In the genomic region with DNA sequence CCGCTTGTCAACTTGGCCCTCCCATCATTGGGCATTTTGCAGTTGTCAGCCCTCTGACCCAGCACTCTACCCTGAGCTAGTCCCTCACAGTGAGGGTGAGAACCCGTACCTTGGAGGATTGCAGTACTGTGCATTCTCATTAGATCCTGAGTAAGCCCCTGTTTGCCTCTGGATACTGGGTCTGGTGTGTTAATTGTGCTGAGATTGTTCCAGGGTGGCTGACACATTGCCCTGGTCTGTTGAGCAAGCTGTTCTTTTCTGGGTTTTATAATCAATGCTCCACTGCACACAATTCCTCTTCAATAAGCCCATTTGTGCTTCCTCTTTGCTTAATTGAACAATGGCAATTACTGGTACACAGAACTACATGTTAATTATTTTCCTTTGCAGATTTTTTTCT, we compare ENCODE assay signal across 17 mouse cellular contexts.
A peak's percentile ranks its signal among the peaks of the same experiment; 100 is the strongest.
DNase-seq lines count a peak whose midpoint lies in the region; ATAC-seq and TF ChIP-seq lines count a peak whose summit lies in the region.
"Had no signal": no experiment of that assay in that cellular context is flagged by ENCODE, and none has a peak within 500 bp of the region (broad histone marks: within the 10 kb centered on the region; RNA-seq: fewer than 3 reads in every experiment).

No protein-coding gene starts in this region.

- no peak for TF ChIP-seq POLR2A in brain, embryonic 14.5 days (IDR thresholded peaks at IDR 0.05; ENCODE audit: borderline replicate concordance, extremely low read depth, insufficient read depth, insufficient read length, poor library complexity, severe bottlenecking)

- DNase-seq in limb, embryonic 10.5 days (ENCODE audit: low spot score), result no peak
- peak; percentile 87 for DNase-seq in brain, embryonic 14.5 days (ENCODE audit: low read depth)
- no peak for DNase-seq in forebrain, embryonic 11.5 days (ENCODE audit: low spot score)
- no peak for DNase-seq in ovary, postnatal 36 days (ENCODE audit: low spot score)
- DNase-seq in gastrocnemius, adult 2 months, result no peak
- DNase-seq: adrenal gland, adult 8-10 months; cerebellum, adult 9-11 months; gastrocnemius, postnatal 36 days; kidney, adult 11 months; right cerebral cortex, postnatal 14 days; spleen, adult 18-20 months; thymus, postnatal 4 days had no signal

- H3K4me2 ChIP-seq in limb, embryonic 13.5 days (replicated peaks), result no peak overlapping the region
- no peak overlapping the region for H3K4me2 ChIP-seq in forebrain, embryonic 11.5 days (ENCODE audit: low read depth, low read length, severe bottlenecking)
- no peak overlapping the region for H3K4me2 ChIP-seq in neural tube, embryonic 15.5 days
- H3K4me2 ChIP-seq: limb, embryonic 15.5 days; liver, embryonic 15.5 days had no signal

- intact Hi-C loops in gastrocnemius, adult 2 months (cut with DNase I), result loop anchor here (10.0 kb wide), 1 partner anchor 960 kb away; no protein-coding TSS in a partner anchor

- no peaks in the 10 kb centered on the region for H3K36me3 ChIP-seq in limb, embryonic 13.5 days
- H3K36me3 ChIP-seq in limb, embryonic 10.5 days, result no peaks in the 10 kb centered on the region
- H3K36me3 ChIP-seq in forebrain, embryonic 11.5 days (ENCODE audit: control insufficient read depth, insufficient read depth, low read length), result no peaks in the 10 kb centered on the region
- no peaks in the 10 kb centered on the region; the same call in 1 of the 2 replicates for H3K36me3 ChIP-seq in neural tube, embryonic 15.5 days
- H3K36me3 ChIP-seq: limb, embryonic 15.5 days; liver, embryonic 15.5 days had no signal

- no peaks in the 10 kb centered on the region for H3K27me3 ChIP-seq in limb, embryonic 13.5 days
- H3K27me3 ChIP-seq in limb, embryonic 10.5 days (ENCODE audit: low read depth, poor library complexity, severe bottlenecking), result no peaks in the 10 kb centered on the region
- no peaks in the 10 kb centered on the region for H3K27me3 ChIP-seq in forebrain, embryonic 11.5 days (ENCODE audit: control insufficient read depth, insufficient read depth, low read length)
- H3K27me3 ChIP-seq in neural tube, embryonic 15.5 days (replicated peaks), result no peaks in the 10 kb centered on the region
- H3K27me3 ChIP-seq: limb, embryonic 15.5 days; liver, embryonic 15.5 days had no signal

- no peak overlapping the region for H3K4me3 ChIP-seq in limb, embryonic 13.5 days
- H3K4me3 ChIP-seq in limb, embryonic 10.5 days, result no peak overlapping the region
- H3K4me3 ChIP-seq in forebrain, embryonic 11.5 days (ENCODE audit: low read depth, low read length), result no peak overlapping the region
- H3K4me3 ChIP-seq in neural tube, embryonic 15.5 days (replicated peaks), result no peak overlapping the region
- no peak overlapping the region for H3K4me3 ChIP-seq in gastrocnemius, adult 2 months
- H3K4me3 ChIP-seq: limb, embryonic 15.5 days; liver, embryonic 15.5 days had no signal

- WGBS in limb, embryonic 13.5 days, result 24% methylated on average over 2 of the region's 2 CpGs
- 77% methylated on average over 2 of the region's 2 CpGs for WGBS in limb, embryonic 10.5 days
- 13% methylated on average over 2 of the region's 2 CpGs for WGBS in forebrain, embryonic 11.5 days
- 48% methylated on average over 2 of the region's 2 CpGs for WGBS in neural tube, embryonic 15.5 days

- TF ChIP-seq CTCF in brain, embryonic 14.5 days (IDR thresholded peaks at IDR 0.05; ENCODE audit: borderline replicate concordance, extremely low read depth, insufficient read depth, insufficient read length), result no peak
- no peak for TF ChIP-seq CTCF in gastrocnemius, adult 2 months (IDR thresholded peaks at IDR 0.05)

- no peaks in the 10 kb centered on the region for H3K9me3 ChIP-seq in limb, embryonic 13.5 days
- no peaks in the 10 kb centered on the region for H3K9me3 ChIP-seq in limb, embryonic 10.5 days (replicated peaks)
- no peaks in the 10 kb centered on the region for H3K9me3 ChIP-seq in forebrain, embryonic 11.5 days (ENCODE audit: control insufficient read depth, low read length)
- H3K9me3 ChIP-seq in neural tube, embryonic 15.5 days (replicated peaks), result no peaks in the 10 kb centered on the region
- H3K9me3 ChIP-seq: limb, embryonic 15.5 days; liver, embryonic 15.5 days had no signal

- H3K9ac ChIP-seq in limb, embryonic 13.5 days, result no peak overlapping the region
- H3K9ac ChIP-seq in forebrain, embryonic 11.5 days (ENCODE audit: low read length), result no peak overlapping the region
- no peak overlapping the region for H3K9ac ChIP-seq in neural tube, embryonic 15.5 days (replicated peaks)
- H3K9ac ChIP-seq: limb, embryonic 15.5 days; liver, embryonic 15.5 days had no signal

- no peak for ATAC-seq in limb, embryonic 13.5 days (ENCODE audit: low FRiP score, low read depth)
- peak; percentile 75 for ATAC-seq in forebrain, embryonic 11.5 days (replicated peaks; ENCODE audit: low FRiP score)
- no peak; the same call in 1 of the 2 replicates for ATAC-seq in neural tube, embryonic 15.5 days (ENCODE audit: low FRiP score)

- H3K4me1 ChIP-seq in limb, embryonic 13.5 days, result peaks cover 9% of the 10 kb centered on the region
- peaks cover 10% of the 10 kb centered on the region for H3K4me1 ChIP-seq in limb, embryonic 10.5 days
- H3K4me1 ChIP-seq in forebrain, embryonic 11.5 days (replicated peaks; ENCODE audit: control insufficient read depth, insufficient read depth, low read length), result no peaks in the 10 kb centered on the region
- peaks cover 15% of the 10 kb centered on the region for H3K4me1 ChIP-seq in neural tube, embryonic 15.5 days
- H3K4me1 ChIP-seq: limb, embryonic 15.5 days; liver, embryonic 15.5 days had no signal

- H3K27ac ChIP-seq in limb, embryonic 13.5 days, result peak overlapping the region; percentile 28; the same call in 1 of the 2 replicates
- H3K27ac ChIP-seq in limb, embryonic 10.5 days, result no peak overlapping the region
- H3K27ac ChIP-seq in forebrain, embryonic 11.5 days (ENCODE audit: low read depth, low read length), result no peak overlapping the region
- peak overlapping the region; percentile 56 for H3K27ac ChIP-seq in neural tube, embryonic 15.5 days (replicated peaks)
- no peak overlapping the region for H3K27ac ChIP-seq in gastrocnemius, adult 2 months
- H3K27ac ChIP-seq: limb, embryonic 15.5 days; liver, embryonic 15.5 days; macrophage had no signal

Comparison
In these comparisons a context has a peak if more than half of its experiments do, and no peak if none do; other contexts are left out.
1. H3K27ac ChIP-seq: peak in limb, embryonic 13.5 days (single experiment) and neural tube, embryonic 15.5 days (single experiment); none in limb, embryonic 10.5 days (single experiment), forebrain, embryonic 11.5 days (single experiment) and gastrocnemius, adult 2 months (single experiment).